Mouse (Mus musculus) kidney, postnatal 0 days (tissue): ENCODE results near the gene Ranbp3l. TPM values are rescaled to one million over a fixed set of nuclear protein-coding genes. Genes with fewer than 3 reads are reported as not detected.

Experiments
- ATAC-seq: fragments of 200-750 bp; cut with Nextera tagmentation; replicated peaks from 2 replicates; pipeline ENCODE4 v1.8.0; 2017; ENCODE audit warnings: low read depth, moderate number of reproducible peaks, moderate TSS enrichment, moderate library complexity; ENCODE audit not compliant: low FRiP score
- DNase-seq: peaks from one replicate; pipeline ENCODE4 v3.0.0-alpha.2; 2016; ENCODE audit warnings: low spot score
- H3K27ac ChIP-seq: fragments of 300-500 bp; sonication (generic); 2 replicates; pipeline ENCODE4 v1.5.1; 2014; ENCODE audit warnings: mild to moderate bottlenecking
- H3K27me3 ChIP-seq: fragments of 300-500 bp; sonication (generic); 2 replicates; pipeline ENCODE4 v1.6.1; 2014; ENCODE audit warnings: low read length, mixed read lengths; ENCODE audit not compliant: insufficient read depth
- H3K36me3 ChIP-seq: fragments of 300-500 bp; sonication (generic); 2 replicates; pipeline ENCODE4 v1.6.1; 2014; ENCODE audit warnings: low read length, mixed read lengths; ENCODE audit not compliant: insufficient read depth
- H3K4me1 ChIP-seq: fragments of 300-500 bp; sonication (generic); replicated peaks from 2 replicates; pipeline ENCODE4 v1.6.1; 2014; ENCODE audit warnings: antibody characterized with exemption, low read length, mixed read lengths; ENCODE audit not compliant: insufficient read depth
- H3K4me2 ChIP-seq: fragments of 300-500 bp; sonication (generic); 2 replicates; pipeline ENCODE4 v1.6.1; 2014; ENCODE audit warnings: mild to moderate bottlenecking, low read length, moderate library complexity, mixed read lengths
- H3K4me3 ChIP-seq: fragments of 300-500 bp; sonication (generic); replicated peaks from 2 replicates; pipeline ENCODE4 v1.5.1; 2014; ENCODE audit warnings: low read depth, low read length
- H3K9ac ChIP-seq: fragments of 300-500 bp; sonication (generic); 2 replicates; pipeline ENCODE4 v1.6.1; 2014; ENCODE audit warnings: low read depth, low read length
- H3K9me3 ChIP-seq: fragments of 300-500 bp; sonication (generic); replicated peaks from 2 replicates; pipeline ENCODE4 v1.6.1; 2016; ENCODE audit warnings: low read length, inconsistent platforms, mixed read lengths
- CTCF ChIP-seq: IDR thresholded peaks from 2 replicates; pipeline ENCODE4 v1.5.1; 2016; ENCODE audit warnings: antibody characterized with exemption, low read depth, mild to moderate bottlenecking, moderate library complexity
- WGBS: fragments of 180-500 bp; shearing (Covaris S2); extraction: QIAGEN DNeasy Blood & Tissue Kit; methylation state at CpG from one replicate; pipeline ENCODE4 v1.1.7; 2014; 5-methylcytosine and 5-hydroxymethylcytosine counted together
- polyA plus RNA-seq: library from polyadenylated mRNA; unstranded; fragments of >200 nt; fragmentation: Nextera tagmentation; extraction: Ambion mirVana; gene quantifications from 2 replicates; pipeline ENCODE4 v1.2.1, GENCODE M21; 2015

Gene Ranbp3l
- polyA plus RNA-seq, 1 experiment from 2014 or later = 37.8 TPM

DNA sequence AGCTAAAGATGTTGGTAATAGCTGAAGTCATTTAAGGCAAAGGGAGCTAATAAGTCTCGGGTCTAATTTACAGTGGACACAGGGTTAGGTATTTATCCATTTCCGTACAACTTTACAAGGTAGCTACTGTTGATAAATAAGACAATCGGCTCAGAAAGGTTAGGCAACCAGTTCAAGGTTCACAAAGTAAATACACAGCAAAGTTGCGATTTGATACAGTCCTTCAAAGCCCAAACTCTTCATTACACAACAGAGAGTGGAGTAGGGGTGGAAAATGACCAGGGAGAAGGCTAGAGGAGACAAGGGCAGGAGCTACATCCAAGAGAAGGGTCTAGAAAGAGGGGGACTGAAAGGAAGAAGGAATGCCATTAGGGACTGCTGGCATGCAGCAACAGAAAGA is 101.1 kb downstream of the Ranbp3l start:
- Histone ChIP-seq H3K27me3 (no peaks in the 10 kb centered on the region), H3K4me1 (peaks cover 7% of the 10 kb centered on the region; the same call in 1 of the 2 replicates), H3K4me3 (no peak overlapping the region), H3K36me3 (no peaks in the 10 kb centered on the region), H3K9ac (no peak overlapping the region), H3K4me2 (no peak overlapping the region), H3K27ac (no peak overlapping the region), H3K9me3 (no peaks in the 10 kb centered on the region)
- no peak for TF ChIP-seq CTCF
- no peak for ATAC-seq
- WGBS = 82% methylated on average over 4 of the region's 4 CpGs
- DNase-seq = no peak

DNA sequence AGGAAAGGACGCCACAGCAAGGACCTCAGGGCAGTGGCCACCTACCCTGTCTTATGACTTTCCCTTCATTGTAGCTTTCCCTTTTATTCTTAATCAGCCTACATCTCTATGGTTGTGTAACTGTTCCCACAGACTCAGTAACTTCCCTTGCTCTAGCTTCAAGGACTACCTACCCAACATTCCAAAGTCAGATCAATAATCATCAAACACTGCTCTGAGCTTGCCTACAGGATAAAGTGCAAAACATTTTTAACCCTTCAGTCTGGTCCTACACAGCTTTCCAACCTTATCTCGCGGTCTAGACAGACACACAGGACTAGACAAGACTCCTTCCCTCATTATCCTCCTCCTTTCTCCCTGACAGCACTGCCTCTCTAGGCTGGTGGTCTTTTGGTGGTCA is 102.6 kb downstream of the Ranbp3l start:
- TF ChIP-seq CTCF = no peak
- DNase-seq (peak; percentile 10), ATAC-seq (no peak)
- Histone ChIP-seq H3K9ac (peak overlapping the region; percentile 61), H3K4me3 (peak overlapping the region; percentile 88), H3K4me1 (peaks cover 15% of the 10 kb centered on the region), H3K9me3 (no peaks in the 10 kb centered on the region), H3K27me3 (no peaks in the 10 kb centered on the region), H3K36me3 (no peaks in the 10 kb centered on the region), H3K4me2 (peak overlapping the region; percentile 64), H3K27ac (peak overlapping the region; percentile 78)
- WGBS = 0% methylated on average over 3 of the region's 3 CpGs

DNA sequence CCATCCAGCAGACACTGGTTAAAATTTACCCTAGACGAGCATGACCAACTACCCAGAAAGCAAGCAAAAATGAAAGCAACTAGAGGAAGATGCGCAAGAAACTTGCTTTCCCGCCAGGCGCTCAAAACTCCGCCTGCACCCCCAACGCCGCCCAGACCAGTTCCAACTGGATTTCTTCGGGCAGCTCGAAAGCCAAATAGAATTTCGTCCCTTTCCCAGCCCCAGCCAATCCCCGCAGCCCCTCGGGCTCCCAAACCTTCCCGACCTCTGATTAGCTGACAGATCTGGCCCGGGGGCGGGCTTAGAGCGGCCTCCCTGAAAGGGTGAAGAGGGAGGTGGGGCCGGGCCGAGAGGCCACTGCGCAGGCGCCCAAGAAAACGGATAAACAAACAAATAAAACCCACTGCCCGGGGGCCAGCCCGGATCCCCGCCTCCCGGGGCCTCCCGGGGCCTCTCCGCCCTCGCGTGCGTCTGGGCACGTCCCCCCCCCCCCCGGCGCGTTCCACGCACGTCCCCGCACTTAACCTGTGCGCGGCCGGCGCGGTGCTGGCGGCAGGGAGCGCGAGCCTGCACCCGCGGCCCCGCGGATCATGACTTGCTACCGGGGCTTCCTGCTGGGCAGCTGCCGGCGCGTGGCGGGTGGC is 103.3 kb downstream of the Ranbp3l start, which contains the start of gene Nadk2:
Gene Nadk2 (plus strand): TSS at position 349 of the 644 bp plus-strand sequence.
- H3K4me1 ChIP-seq = peaks cover 19% of the 10 kb centered on the region
- WGBS = under 1% methylated on average over 50 of the region's 54 CpGs
- no peak for TF ChIP-seq CTCF
- ATAC-seq = peak; percentile 99
- H3K9ac ChIP-seq = peak within 1 kb of the TSS; percentile 90
- peak within 1 kb of the TSS; percentile 64 for H3K4me2 ChIP-seq
- H3K27me3 ChIP-seq = no peaks in the 10 kb centered on the region
- no peaks in the 10 kb centered on the region for H3K9me3 ChIP-seq
- H3K36me3 ChIP-seq = no peaks in the 10 kb centered on the region
- DNase-seq = peak; percentile 100
- H3K27ac ChIP-seq = peak within 1 kb of the TSS; percentile 94
- peak within 1 kb of the TSS; percentile 88 for H3K4me3 ChIP-seq

DNA sequence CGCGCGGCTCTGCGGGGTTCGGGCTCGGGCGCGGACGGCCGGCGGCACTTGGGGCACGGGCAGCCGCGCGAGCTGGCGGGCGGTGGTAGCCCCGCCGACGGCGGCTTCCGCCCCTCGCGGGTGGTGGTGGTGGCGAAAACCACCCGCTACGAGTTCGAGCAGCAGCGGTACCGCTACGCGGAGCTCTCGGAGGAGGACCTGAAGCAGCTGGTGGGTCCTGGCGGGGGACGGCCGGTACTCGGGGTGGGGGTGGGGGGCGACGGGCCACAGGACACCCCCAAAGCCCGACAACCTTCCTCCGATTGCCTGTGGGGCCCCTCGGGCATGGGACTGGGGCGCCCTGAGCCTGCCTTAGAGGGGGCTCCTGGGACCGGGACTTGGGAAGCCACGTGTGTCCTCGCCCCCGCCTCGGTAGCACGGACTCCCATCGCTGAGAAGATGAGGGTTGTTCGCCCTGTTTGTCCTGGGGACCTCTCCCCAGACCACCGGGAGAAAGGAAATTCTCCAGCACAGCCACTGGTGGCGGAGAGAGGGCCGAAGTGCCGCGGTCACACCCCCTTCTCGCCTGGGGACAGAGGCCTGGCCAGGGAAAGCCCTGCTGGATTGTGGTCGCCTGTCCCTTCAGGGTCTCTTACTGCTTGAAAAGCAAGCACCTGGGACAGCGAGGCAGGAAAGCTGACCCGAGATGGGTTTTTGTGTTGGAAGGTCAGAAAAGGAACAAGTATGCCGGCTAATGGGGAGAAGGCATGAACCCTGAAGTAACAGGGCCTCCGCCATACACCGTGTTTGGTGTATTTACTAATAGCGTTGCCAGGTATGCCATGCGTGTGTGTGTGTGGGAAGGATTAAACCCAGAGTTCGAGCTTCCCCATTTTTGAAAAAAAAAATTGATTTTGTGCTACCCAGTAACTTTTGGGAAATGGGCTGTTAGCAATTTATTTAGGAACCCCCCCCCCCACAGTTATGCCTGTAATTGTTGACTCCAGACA is 104.1 kb downstream of the Ranbp3l start:
- Histone ChIP-seq H3K27ac (peak overlapping the region; percentile 94), H3K36me3 (no peaks in the 10 kb centered on the region), H3K9me3 (no peaks in the 10 kb centered on the region), H3K27me3 (no peaks in the 10 kb centered on the region), H3K4me3 (peak overlapping the region; percentile 88), H3K4me2 (peak overlapping the region; percentile 64), H3K4me1 (peaks cover 19% of the 10 kb centered on the region), H3K9ac (peak overlapping the region; percentile 90)
- WGBS = under 1% methylated on average over 66 of the region's 66 CpGs
- no peak for TF ChIP-seq CTCF
- peak; percentile 65 for DNase-seq
- peak; percentile 10 for ATAC-seq

DNA sequence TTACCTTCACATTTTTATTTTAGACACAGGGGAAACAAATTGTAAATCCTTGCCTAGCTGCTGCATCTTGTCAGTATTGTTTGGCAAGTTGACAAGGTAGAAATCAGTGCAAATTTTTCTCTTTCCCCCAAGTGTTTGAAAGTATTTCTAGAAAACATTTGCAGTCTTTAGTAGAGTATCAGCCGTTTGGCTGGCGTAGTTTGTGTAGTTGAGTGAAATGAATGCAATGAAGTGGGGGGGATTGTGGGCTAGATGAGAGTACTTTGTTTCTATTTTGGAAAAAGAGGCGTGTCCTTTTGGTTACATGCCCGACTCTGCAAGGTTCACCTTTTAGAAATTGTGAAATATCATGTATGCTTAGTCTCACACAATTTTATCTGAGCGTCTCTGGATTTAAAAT is 104.9 kb downstream of the Ranbp3l start:
- ATAC-seq = no peak
- Histone ChIP-seq H3K4me1 (peaks cover 19% of the 10 kb centered on the region), H3K4me2 (peak overlapping the region; percentile 64), H3K4me3 (peak overlapping the region; percentile 88), H3K27ac (no peak overlapping the region), H3K36me3 (no peaks in the 10 kb centered on the region), H3K9ac (0 out of 2 replicates have a peak overlapping the region, but pooled peaks have one; percentile 90), H3K27me3 (no peaks in the 10 kb centered on the region), H3K9me3 (no peaks in the 10 kb centered on the region)
- DNase-seq = peak; percentile 23
- WGBS = 31% methylated on average over 5 of the region's 5 CpGs
- no peak for TF ChIP-seq CTCF

DNA sequence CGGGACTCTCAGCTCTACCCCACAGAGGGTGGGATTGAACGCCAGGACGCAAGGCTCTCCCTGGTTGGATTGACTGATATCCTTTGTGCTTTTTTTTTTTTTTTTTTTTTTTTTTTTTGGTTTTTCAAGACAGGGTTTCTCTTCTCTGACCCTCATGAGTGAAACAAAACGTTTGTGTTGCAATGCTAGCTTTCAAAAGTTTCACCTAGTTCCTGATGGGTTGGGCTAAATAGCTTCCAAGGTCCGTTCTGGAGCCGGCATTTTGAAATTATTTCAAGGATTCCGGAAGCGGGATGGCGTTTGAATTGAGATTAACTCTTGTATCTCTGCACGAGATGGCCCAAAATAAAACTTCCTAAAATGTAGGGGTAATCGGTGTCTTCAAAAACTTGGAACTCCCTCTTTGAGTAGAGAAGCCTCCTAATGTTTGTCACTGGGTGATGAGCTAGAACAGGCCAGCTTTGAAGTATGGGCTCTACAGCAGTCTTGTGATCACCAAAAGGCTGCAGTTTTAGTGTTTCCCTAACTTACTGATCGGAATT is 105.4 kb downstream of the Ranbp3l start:
- H3K27ac ChIP-seq = no peak overlapping the region
- ATAC-seq (no peak), DNase-seq (no peak)
- no peaks in the 10 kb centered on the region for H3K9me3 ChIP-seq
- peak overlapping the region; percentile 64 for H3K4me2 ChIP-seq
- H3K4me3 ChIP-seq = 0 out of 2 replicates have a peak overlapping the region, but pooled peaks have one; percentile 88
- H3K9ac ChIP-seq = no peak overlapping the region
- no peaks in the 10 kb centered on the region for H3K36me3 ChIP-seq
- H3K4me1 ChIP-seq = peaks cover 19% of the 10 kb centered on the region
- TF ChIP-seq CTCF = no peak
- no peaks in the 10 kb centered on the region for H3K27me3 ChIP-seq
- WGBS = 44% methylated on average over 12 of the region's 12 CpGs
